Mouse (Mus musculus) hindbrain, embryonic 14.5 days (tissue): ENCODE measurements at regions not wholly inside any gene's neighbourhood (a gene's known extent, or its start where the extent isn't known, plus 50 kb on each side); places are given as distances from the start of the nearest gene placed in this dataset.

ENCODE experiments used
- ATAC-seq: fragments of 200-750 bp; cut with Nextera tagmentation; 2 replicates; pipeline ENCODE4 v1.8.0; 2017; ENCODE audit warnings: moderate number of reproducible peaks, mild to moderate bottlenecking, moderate TSS enrichment, moderate library complexity; ENCODE audit not compliant: low FRiP score
- DNase-seq: peaks from one replicate; pipeline ENCODE4 v3.0.0-alpha.2; 2015; ENCODE audit warnings: low spot score
- H3K27ac ChIP-seq: fragments of 300-500 bp; sonication (generic); 2 replicates; pipeline ENCODE4 v1.5.1; 2014; ENCODE audit warnings: mild to moderate bottlenecking, moderate library complexity
- H3K27me3 ChIP-seq: fragments of 300-500 bp; sonication (generic); 2 replicates; pipeline ENCODE4 v1.6.1; 2014; ENCODE audit warnings: mild to moderate bottlenecking, low read length, mixed read lengths; ENCODE audit not compliant: control insufficient read depth, insufficient read depth
- H3K36me3 ChIP-seq: fragments of 300-500 bp; sonication (generic); replicated peaks from 2 replicates; pipeline ENCODE4 v1.6.1; 2014; ENCODE audit not compliant: control insufficient read depth, insufficient read depth
- H3K4me1 ChIP-seq: fragments of 300-500 bp; sonication (generic); replicated peaks from 2 replicates; pipeline ENCODE4 v1.6.1; 2014; ENCODE audit warnings: antibody characterized with exemption, low read length, mixed read lengths; ENCODE audit not compliant: control insufficient read depth, insufficient read depth
- H3K4me2 ChIP-seq: fragments of 300-500 bp; sonication (generic); replicated peaks from 2 replicates; pipeline ENCODE4 v1.6.1; 2014; ENCODE audit warnings: mild to moderate bottlenecking, moderate library complexity
- H3K4me3 ChIP-seq: fragments of 300-500 bp; sonication (generic); replicated peaks from 2 replicates; pipeline ENCODE4 v1.5.1; 2014; ENCODE audit warnings: mild to moderate bottlenecking, low read length
- H3K9ac ChIP-seq: fragments of 300-500 bp; sonication (generic); 2 replicates; pipeline ENCODE4 v1.6.1; 2014
- H3K9me3 ChIP-seq: fragments of 300-500 bp; sonication (generic); 2 replicates; pipeline ENCODE4 v1.6.1; 2016; ENCODE audit warnings: low read length; ENCODE audit not compliant: control insufficient read depth
- WGBS: fragments of 180-500 bp; shearing (Covaris S2); extraction: QIAGEN DNeasy Blood & Tissue Kit; methylation state at CpG from one replicate; pipeline ENCODE4 v1.1.7; 2014; 5-methylcytosine and 5-hydroxymethylcytosine counted together

GRCm38 (mm10) chr12:60352138-60352537 is 1132.6 kb upstream of the Fbxo33 start:
- DNase-seq (no peak), ATAC-seq (no peak)
- Histone ChIP-seq H3K36me3 (no peaks in the 10 kb centered on the region), H3K4me3 (no peak overlapping the region), H3K27me3 (no peaks in the 10 kb centered on the region), H3K4me1 (no peaks in the 10 kb centered on the region), H3K9me3 (no peaks in the 10 kb centered on the region), H3K4me2 (no peak overlapping the region), H3K9ac (no peak overlapping the region), H3K27ac (no peak overlapping the region)
- WGBS: 87% methylated on average over 2 of the region's 2 CpGs

GRCm38 (mm10) chr12:60344437-60344836 is 1124.9 kb upstream of the Fbxo33 start:
- WGBS: 94% methylated on average over 1 of the region's 1 CpGs
- Histone ChIP-seq H3K9ac (no peak overlapping the region), H3K9me3 (no peaks in the 10 kb centered on the region), H3K4me2 (no peak overlapping the region), H3K4me1 (no peaks in the 10 kb centered on the region), H3K36me3 (no peaks in the 10 kb centered on the region), H3K27ac (no peak overlapping the region), H3K27me3 (no peaks in the 10 kb centered on the region), H3K4me3 (no peak overlapping the region)
- ATAC-seq (no peak), DNase-seq (no peak)

- H3K27me3 ChIP-seq: no peaks in the 10 kb centered on the region
- no peaks in the 10 kb centered on the region for H3K9me3 ChIP-seq
- no peaks in the 10 kb centered on the region for H3K36me3 ChIP-seq
- H3K4me3 ChIP-seq: no peak overlapping the region
- no peak overlapping the region for H3K4me2 ChIP-seq
- ATAC-seq: no peak
- no peak overlapping the region for H3K27ac ChIP-seq
- no peak for DNase-seq
- 84% methylated on average over 6 of the region's 6 CpGs for WGBS
- H3K9ac ChIP-seq: no peak overlapping the region
- H3K4me1 ChIP-seq: no peaks in the 10 kb centered on the region
These were observed 1100.5 kb upstream of the Fbxo33 start for GRCm38 (mm10) chr12:60320063-60320462.

- Histone ChIP-seq H3K27me3 (no peaks in the 10 kb centered on the region), H3K9me3 (no peaks in the 10 kb centered on the region), H3K4me2 (no peak overlapping the region), H3K27ac (no peak overlapping the region), H3K4me1 (no peaks in the 10 kb centered on the region), H3K9ac (no peak overlapping the region), H3K4me3 (no peak overlapping the region), H3K36me3 (no peaks in the 10 kb centered on the region)
- 80% methylated on average over 2 of the region's 2 CpGs for WGBS
- DNase-seq (peak; percentile 20), ATAC-seq (no peak)
These were observed 1073.1 kb upstream of the Fbxo33 start for GRCm38 (mm10) chr12:60292591-60292990.

- H3K4me1 ChIP-seq: no peaks in the 10 kb centered on the region
- WGBS: 94% methylated on average over 2 of the region's 2 CpGs
- ATAC-seq (0 out of 2 replicates have a peak, but pooled peaks have one; percentile 34), DNase-seq (no peak)
- no peak overlapping the region for H3K4me2 ChIP-seq
- H3K9me3 ChIP-seq: no peaks in the 10 kb centered on the region
- no peak overlapping the region for H3K4me3 ChIP-seq
- no peaks in the 10 kb centered on the region for H3K36me3 ChIP-seq
- H3K27me3 ChIP-seq: no peaks in the 10 kb centered on the region
- H3K9ac ChIP-seq: no peak overlapping the region
- no peak overlapping the region for H3K27ac ChIP-seq
These were observed 1069.3 kb upstream of the Fbxo33 start for GRCm38 (mm10) chr12:60288817-60289216.

- no peak for ATAC-seq
- H3K4me1 ChIP-seq: no peaks in the 10 kb centered on the region
- H3K27ac ChIP-seq: no peak overlapping the region
- 67% methylated on average over 1 of the region's 1 CpGs for WGBS
- no peak overlapping the region for H3K4me2 ChIP-seq
- H3K36me3 ChIP-seq: no peaks in the 10 kb centered on the region
- H3K4me3 ChIP-seq: no peak overlapping the region
- no peaks in the 10 kb centered on the region for H3K9me3 ChIP-seq
- H3K9ac ChIP-seq: no peak overlapping the region
- DNase-seq: no peak
- H3K27me3 ChIP-seq: no peaks in the 10 kb centered on the region
These were observed 1035.8 kb upstream of the Fbxo33 start for GRCm38 (mm10) chr12:60255286-60255685.

GRCm38 (mm10) chr12:60214002-60214401 is 994.5 kb upstream of the Fbxo33 start:
- 88% methylated on average over 3 of the region's 3 CpGs for WGBS

GRCm38 (mm10) chr12:60175750-60176149 is 956.2 kb upstream of the Fbxo33 start:
- Histone ChIP-seq H3K4me1 (no peaks in the 10 kb centered on the region), H3K36me3 (no peaks in the 10 kb centered on the region), H3K9ac (no peak overlapping the region), H3K27me3 (no peaks in the 10 kb centered on the region), H3K9me3 (no peaks in the 10 kb centered on the region), H3K27ac (no peak overlapping the region), H3K4me2 (no peak overlapping the region), H3K4me3 (no peak overlapping the region)
- DNase-seq: no peak
- 0 out of 2 replicates have a peak, but pooled peaks have one; percentile 37 for ATAC-seq
- 46% methylated on average over 2 of the region's 2 CpGs for WGBS

More at GRCm38 (mm10) chr12:60214002-60214401, 994.5 kb upstream of the Fbxo33 start:
- H3K9me3 ChIP-seq: no peaks in the 10 kb centered on the region
- no peaks in the 10 kb centered on the region for H3K27me3 ChIP-seq
- H3K4me2 ChIP-seq: no peak overlapping the region
- H3K4me1 ChIP-seq: no peaks in the 10 kb centered on the region
- no peaks in the 10 kb centered on the region for H3K36me3 ChIP-seq
- DNase-seq (no peak), ATAC-seq (no peak)
- no peak overlapping the region for H3K9ac ChIP-seq
- H3K4me3 ChIP-seq: no peak overlapping the region
- no peak overlapping the region for H3K27ac ChIP-seq

- no peaks in the 10 kb centered on the region for H3K36me3 ChIP-seq
- no peak overlapping the region for H3K27ac ChIP-seq
- H3K4me3 ChIP-seq: no peak overlapping the region
- H3K4me1 ChIP-seq: no peaks in the 10 kb centered on the region
- DNase-seq: no peak
- no peak overlapping the region for H3K9ac ChIP-seq
- no peaks in the 10 kb centered on the region for H3K9me3 ChIP-seq
- no peak overlapping the region for H3K4me2 ChIP-seq
- 88% methylated on average over 4 of the region's 4 CpGs for WGBS
- ATAC-seq: no peak
- no peaks in the 10 kb centered on the region for H3K27me3 ChIP-seq
These were observed 930.7 kb upstream of the Fbxo33 start for GRCm38 (mm10) chr12:60150266-60150665.

GRCm38 (mm10) chr12:60147364-60147763 is 927.8 kb upstream of the Fbxo33 start:
- H3K9ac ChIP-seq: no peak overlapping the region

More at GRCm38 (mm10) chr12:60147364-60147763, 927.8 kb upstream of the Fbxo33 start:
- H3K9me3 ChIP-seq: no peaks in the 10 kb centered on the region
- no peak overlapping the region for H3K4me3 ChIP-seq
- H3K4me2 ChIP-seq: no peak overlapping the region
- DNase-seq (no peak), ATAC-seq (no peak)
- H3K4me1 ChIP-seq: no peaks in the 10 kb centered on the region
- WGBS: 53% methylated on average over 1 of the region's 1 CpGs
- H3K27ac ChIP-seq: no peak overlapping the region
- H3K36me3 ChIP-seq: no peaks in the 10 kb centered on the region
- H3K27me3 ChIP-seq: no peaks in the 10 kb centered on the region
